Mouse (Mus musculus) thymus, postnatal 25 days (tissue): ENCODE results near the gene Pomt2.
A peak's percentile ranks its signal among the peaks of the same experiment; 100 is the strongest.
"Not testable (repeated sequence)": the region's sequence is repeated elsewhere in the genome, so short reads cannot be mapped to it uniquely, and the experiment has no call there.

Experiments
- DNase-seq: peaks from one replicate; pipeline ENCODE4 v3.0.0; 2022

Gene Pomt2

GRCm38 (mm10) chr12:87147395-87148089 is at the start of gene Pomt2:
Gene Pomt2, minus strand, starts transcription at chr12:87147968.
- DNase-seq: peak; percentile 86

GRCm38 (mm10) chr12:87196310-87196709 is 48.5 kb upstream of the Pomt2 start:
- no peak for DNase-seq

- DNase-seq: no peak
Observed at GRCm38 (mm10) chr12:87195069-87195468, 47.3 kb upstream of the Pomt2 start.

GRCm38 (mm10) chr12:87193008-87193407 is 45.2 kb upstream of the Pomt2 start:
- DNase-seq: no peak

- no peak for DNase-seq
Observed at GRCm38 (mm10) chr12:87177631-87178030, 29.9 kb upstream of the Pomt2 start.

- DNase-seq: no peak
Observed at GRCm38 (mm10) chr12:87175194-87175946, 27.6 kb upstream of the Pomt2 start.

- no peak for DNase-seq
Observed at GRCm38 (mm10) chr12:87160815-87161214, 13.0 kb upstream of the Pomt2 start.

- no peak for DNase-seq
Observed at GRCm38 (mm10) chr12:87160310-87160709, 12.5 kb upstream of the Pomt2 start.

GRCm38 (mm10) chr12:87158099-87158498 is 10.3 kb upstream of the Pomt2 start:
- DNase-seq: no peak

GRCm38 (mm10) chr12:87157361-87157760 is 9.6 kb upstream of the Pomt2 start:
- DNase-seq: no peak

- DNase-seq: not testable (repeated sequence)
Observed at GRCm38 (mm10) chr12:87154448-87154847, 6.7 kb upstream of the Pomt2 start.

- DNase-seq: no peak
Observed at GRCm38 (mm10) chr12:87149471-87149870, 1.7 kb upstream of the Pomt2 start.

- DNase-seq: no peak
Observed at GRCm38 (mm10) chr12:87148136-87148535, 368 bp upstream of the Pomt2 start.

- DNase-seq: peak; percentile 92
Observed at GRCm38 (mm10) chr12:87146966-87147365, 802 bp downstream of the Pomt2 start, which contains the start of gene Gstz1. Gene Gstz1, plus strand, starts transcription at chr12:87147165.

GRCm38 (mm10) chr12:87142156-87142555 is 5.6 kb downstream of the Pomt2 start:
- no peak for DNase-seq

GRCm38 (mm10) chr12:87138768-87139167 is 9.0 kb downstream of the Pomt2 start:
- DNase-seq: no peak

- no peak for DNase-seq
Observed at GRCm38 (mm10) chr12:87138342-87138701, 9.4 kb downstream of the Pomt2 start.

GRCm38 (mm10) chr12:87137439-87138341 is 10.1 kb downstream of the Pomt2 start:
- no peak for DNase-seq

- no peak for DNase-seq
Observed at GRCm38 (mm10) chr12:87132784-87133183, 15.0 kb downstream of the Pomt2 start.

- no peak for DNase-seq
Observed at GRCm38 (mm10) chr12:87132210-87132609, 15.6 kb downstream of the Pomt2 start.

- peak; percentile 46 for DNase-seq
Observed at GRCm38 (mm10) chr12:87131619-87132018, 16.1 kb downstream of the Pomt2 start.

GRCm38 (mm10) chr12:87131181-87131580 is 16.6 kb downstream of the Pomt2 start:
- no peak for DNase-seq

- no peak for DNase-seq
Observed at GRCm38 (mm10) chr12:87130224-87130623, 17.5 kb downstream of the Pomt2 start.
